Mouse (Mus musculus) stomach, embryonic 16.5 days (tissue): Measurements from ENCODE around the gene Dnajb12. TPM values are rescaled to one million over a fixed set of nuclear protein-coding genes. Genes with fewer than 3 reads are reported as not detected.

ENCODE experiments used
- ATAC-seq: fragments of 200-750 bp; cut with Nextera tagmentation; 2 replicates; pipeline ENCODE4 v1.8.0; 2017; ENCODE audit warnings: moderate number of reproducible peaks, moderate TSS enrichment; ENCODE audit not compliant: insufficient read depth, low FRiP score
- H3K27ac ChIP-seq: fragments of 300-500 bp; sonication (generic); 2 replicates; pipeline ENCODE4 v1.5.1; 2014; ENCODE audit warnings: low read length
- H3K27me3 ChIP-seq: fragments of 300-500 bp; sonication (generic); 2 replicates; pipeline ENCODE4 v1.6.1; 2014; ENCODE audit warnings: low read length, control low read depth, mixed read lengths; ENCODE audit not compliant: control insufficient read depth, insufficient read depth
- H3K36me3 ChIP-seq: fragments of 300-500 bp; sonication (generic); 2 replicates; pipeline ENCODE4 v1.6.1; 2014; ENCODE audit warnings: low read length; ENCODE audit not compliant: control insufficient read depth, insufficient read depth
- H3K4me1 ChIP-seq: fragments of 300-500 bp; sonication (generic); 2 replicates; pipeline ENCODE4 v1.6.1; 2014; ENCODE audit warnings: low read length, control low read depth, mixed read lengths; ENCODE audit not compliant: control insufficient read depth, insufficient read depth
- H3K4me2 ChIP-seq: fragments of 300-500 bp; sonication (generic); 2 replicates; pipeline ENCODE4 v1.6.1; 2014; ENCODE audit warnings: low read depth, low read length, mixed read lengths
- H3K4me3 ChIP-seq: fragments of 300-500 bp; sonication (generic); replicated peaks from 2 replicates; pipeline ENCODE4 v1.5.1; 2014; ENCODE audit warnings: mild to moderate bottlenecking, low read length
- H3K9ac ChIP-seq: fragments of 300-500 bp; sonication (generic); 2 replicates; pipeline ENCODE4 v1.6.1; 2014; ENCODE audit warnings: low read length
- H3K9me3 ChIP-seq: fragments of 300-500 bp; sonication (generic); replicated peaks from 2 replicates; pipeline ENCODE4 v1.6.1; 2016; ENCODE audit warnings: low read length, control low read depth; ENCODE audit not compliant: control insufficient read depth
- WGBS: fragments of 180-500 bp; shearing (Covaris S2); extraction: QIAGEN DNeasy Blood & Tissue Kit; methylation state at CpG from one replicate; pipeline ENCODE4 v1.1.7; 2014; 5-methylcytosine and 5-hydroxymethylcytosine counted together
- polyA plus RNA-seq: library from polyadenylated mRNA; unstranded; fragments of >200 nt; fragmentation: Nextera tagmentation; extraction: Ambion mirVana; gene quantifications from 2 replicates; pipeline ENCODE4 v1.2.1, GENCODE M21; 2015

The Dnajb12 gene
- polyA plus RNA-seq, 1 experiment from 2014 or later: 20.4 TPM

- no peak for ATAC-seq
- Histone ChIP-seq H3K4me1 (peaks cover 51% of the 10 kb centered on the region), H3K9me3 (no peaks in the 10 kb centered on the region), H3K27me3 (no peaks in the 10 kb centered on the region), H3K27ac (peak overlapping the region; percentile 96), H3K36me3 (peaks cover 14% of the 10 kb centered on the region; the same call in 1 of the 2 replicates), H3K4me2 (peak overlapping the region; percentile 39; the same call in 1 of the 2 replicates), H3K9ac (peak overlapping the region; percentile 67), H3K4me3 (no peak overlapping the region)
- WGBS: 46% methylated on average over 2 of the region's 2 CpGs
These were observed 19.6 kb downstream of the Dnajb12 start for GRCm38 (mm10) chr10:59898935-59899334.

GRCm38 (mm10) chr10:59899341-59900173 lies 20.2 kb downstream of the Dnajb12 start:
- Histone ChIP-seq H3K4me3 (0 out of 2 replicates have a peak overlapping the region, but pooled peaks have one; percentile 4), H3K9me3 (no peaks in the 10 kb centered on the region), H3K4me2 (peak overlapping the region; percentile 39), H3K4me1 (peaks cover 51% of the 10 kb centered on the region), H3K9ac (peak overlapping the region; percentile 67), H3K27me3 (no peaks in the 10 kb centered on the region), H3K27ac (peak overlapping the region; percentile 96), H3K36me3 (peaks cover 14% of the 10 kb centered on the region; the same call in 1 of the 2 replicates)
- ATAC-seq: peak; percentile 91
- WGBS: 10% methylated on average over 21 of the region's 21 CpGs

DNA sequence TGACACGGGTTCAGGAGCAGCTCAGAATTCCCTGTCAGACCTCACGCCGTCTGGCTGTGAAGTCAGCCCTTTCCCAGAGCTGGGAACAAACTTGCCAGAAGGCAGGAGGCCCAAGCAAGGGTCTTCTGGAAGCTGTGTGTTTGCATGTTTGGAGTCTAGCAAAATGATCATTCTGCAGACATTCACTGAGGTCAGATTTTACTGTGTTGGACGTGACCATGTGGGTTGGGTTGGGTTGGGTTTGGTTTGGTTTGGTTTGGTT lies 20.7 kb downstream of the Dnajb12 start:
- Histone ChIP-seq H3K9ac (peak overlapping the region; percentile 57), H3K4me3 (0 out of 2 replicates have a peak overlapping the region, but pooled peaks have one; percentile 4), H3K9me3 (no peaks in the 10 kb centered on the region), H3K27me3 (no peaks in the 10 kb centered on the region), H3K4me1 (peaks cover 51% of the 10 kb centered on the region), H3K27ac (peak overlapping the region; percentile 96), H3K36me3 (peaks cover 14% of the 10 kb centered on the region; the same call in 1 of the 2 replicates), H3K4me2 (peak overlapping the region; percentile 39)
- no peak for ATAC-seq
- WGBS: 23% methylated on average over 4 of the region's 4 CpGs

DNA sequence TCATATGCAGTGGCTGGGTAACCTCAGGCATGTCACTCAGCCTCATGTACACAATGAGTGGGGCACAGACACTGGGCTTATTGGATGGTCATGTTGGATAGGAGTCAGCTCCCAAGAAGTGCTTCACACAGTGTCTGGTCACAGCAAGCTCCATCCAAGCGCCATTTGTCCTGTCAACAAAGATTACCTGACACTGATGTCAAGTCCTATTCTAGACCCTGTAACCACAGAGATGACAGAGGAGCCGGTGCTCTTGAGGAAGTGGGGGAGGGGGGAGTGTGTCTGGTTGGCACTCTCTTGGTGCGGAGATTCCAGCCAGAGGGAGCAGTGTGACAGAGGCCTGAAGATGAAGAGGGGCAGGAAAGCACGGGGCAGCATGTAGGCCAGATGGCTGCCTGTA lies 21.6 kb downstream of the Dnajb12 start:
- Histone ChIP-seq H3K9ac (0 out of 2 replicates have a peak overlapping the region, but pooled peaks have one; percentile 29), H3K4me1 (peaks cover 51% of the 10 kb centered on the region), H3K4me2 (no peak overlapping the region), H3K27ac (peak overlapping the region; percentile 96), H3K9me3 (no peaks in the 10 kb centered on the region), H3K27me3 (no peaks in the 10 kb centered on the region), H3K36me3 (0 out of 2 replicates have a peak, but pooled peaks cover 7% of the 10 kb centered on the region), H3K4me3 (no peak overlapping the region)
- ATAC-seq: no peak
- 54% methylated on average over 4 of the region's 4 CpGs for WGBS

DNA sequence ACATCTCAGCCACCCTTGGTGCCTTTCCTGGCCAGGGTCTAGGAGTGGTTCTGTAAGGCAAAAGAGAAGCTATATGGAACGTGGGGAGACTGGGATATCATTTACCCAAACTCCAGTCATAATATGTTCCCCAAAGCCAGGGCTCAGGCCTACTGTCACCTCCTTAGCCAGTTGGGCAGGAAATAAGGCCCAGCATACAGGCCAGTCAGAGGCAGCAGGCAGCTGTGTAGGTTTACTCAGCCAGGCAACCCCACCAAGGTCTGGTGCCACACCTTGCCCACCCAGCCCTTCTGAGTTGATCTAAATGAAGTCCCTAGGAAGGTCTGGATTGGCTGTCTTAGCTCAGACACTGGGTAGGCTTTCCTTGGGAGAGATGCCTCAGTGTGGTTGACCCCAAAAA lies 22.1 kb downstream of the Dnajb12 start:
- Histone ChIP-seq H3K36me3 (0 out of 2 replicates have a peak, but pooled peaks cover 7% of the 10 kb centered on the region), H3K4me2 (no peak overlapping the region), H3K27me3 (no peaks in the 10 kb centered on the region), H3K9ac (no peak overlapping the region), H3K4me3 (no peak overlapping the region), H3K9me3 (no peaks in the 10 kb centered on the region), H3K27ac (peak overlapping the region; percentile 96; the same call in 1 of the 2 replicates), H3K4me1 (peaks cover 51% of the 10 kb centered on the region)
- ATAC-seq: no peak
- WGBS: 78% methylated on average over 1 of the region's 1 CpGs

DNA sequence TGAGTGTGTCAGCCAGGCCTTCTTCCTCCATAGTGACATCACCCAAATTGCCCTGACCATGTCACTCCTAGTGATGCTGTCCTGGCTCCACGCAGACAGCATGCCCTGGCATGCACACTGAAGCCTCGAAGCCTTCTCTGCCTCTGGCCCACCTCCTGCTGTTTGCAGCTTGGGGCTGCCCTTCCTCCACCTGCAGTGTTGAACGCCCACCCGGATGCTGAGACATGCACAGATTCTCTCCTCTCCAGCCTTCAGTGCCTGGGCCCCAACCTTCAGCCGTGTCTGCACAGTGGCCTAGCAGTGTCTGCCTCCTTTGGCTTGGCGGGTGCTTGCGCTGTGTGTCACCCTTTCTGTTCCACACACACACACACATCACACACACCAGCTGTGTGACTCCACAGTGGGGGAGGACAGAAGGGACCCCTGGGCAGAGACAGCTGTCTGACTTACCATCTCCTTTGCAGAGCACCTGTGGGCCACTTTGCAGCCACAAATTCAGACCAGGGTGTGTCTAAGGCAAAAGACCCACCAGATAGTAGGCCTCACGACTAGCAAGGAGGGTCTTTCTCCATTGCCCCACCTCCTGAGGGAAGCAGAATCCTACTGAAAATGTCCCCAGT lies 22.7 kb downstream of the Dnajb12 start:
- ATAC-seq: no peak
- H3K27ac ChIP-seq: peak overlapping the region; percentile 96
- no peak overlapping the region for H3K4me3 ChIP-seq
- 0 out of 2 replicates have a peak, but pooled peaks cover 3% of the 10 kb centered on the region for H3K36me3 ChIP-seq
- H3K9ac ChIP-seq: peak overlapping the region; percentile 49
- H3K27me3 ChIP-seq: no peaks in the 10 kb centered on the region
- H3K4me2 ChIP-seq: no peak overlapping the region
- H3K9me3 ChIP-seq: no peaks in the 10 kb centered on the region
- H3K4me1 ChIP-seq: peaks cover 52% of the 10 kb centered on the region
- 61% methylated on average over 8 of the region's 8 CpGs for WGBS

DNA sequence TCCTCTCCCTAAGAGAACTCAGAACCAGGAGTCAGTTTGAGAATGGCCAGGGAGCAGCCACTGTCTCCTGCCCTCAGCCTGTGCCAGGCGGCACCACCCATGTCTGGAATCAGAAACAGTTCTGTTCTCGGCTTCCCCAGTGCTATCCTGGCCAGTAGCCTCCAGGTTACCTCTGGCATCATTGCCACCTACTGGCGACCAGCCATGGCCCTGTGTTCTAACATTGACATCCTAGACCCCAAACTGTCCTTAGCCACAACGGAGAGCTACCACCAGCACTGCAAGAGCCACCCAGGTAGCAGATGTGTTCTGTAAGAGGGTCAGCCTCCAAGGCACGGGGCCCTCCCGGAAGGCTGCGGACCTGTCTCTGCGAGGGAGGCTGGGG lies 23.2 kb downstream of the Dnajb12 start:
- H3K4me2 ChIP-seq: no peak overlapping the region
- H3K27ac ChIP-seq: peak overlapping the region; percentile 96
- H3K27me3 ChIP-seq: no peaks in the 10 kb centered on the region
- WGBS: 47% methylated on average over 8 of the region's 8 CpGs
- H3K9ac ChIP-seq: peak overlapping the region; percentile 49
- no peak for ATAC-seq
- no peaks in the 10 kb centered on the region for H3K9me3 ChIP-seq
- 0 out of 2 replicates have a peak, but pooled peaks cover 3% of the 10 kb centered on the region for H3K36me3 ChIP-seq
- no peak overlapping the region for H3K4me3 ChIP-seq
- H3K4me1 ChIP-seq: peaks cover 57% of the 10 kb centered on the region

- no peak overlapping the region for H3K4me2 ChIP-seq
- no peak for ATAC-seq
- H3K9ac ChIP-seq: no peak overlapping the region
- H3K27ac ChIP-seq: peak overlapping the region; percentile 96
- no peaks in the 10 kb centered on the region for H3K9me3 ChIP-seq
- 38% methylated on average over 7 of the region's 7 CpGs for WGBS
- peaks cover 60% of the 10 kb centered on the region for H3K4me1 ChIP-seq
- H3K4me3 ChIP-seq: no peak overlapping the region
- H3K27me3 ChIP-seq: no peaks in the 10 kb centered on the region
- no peaks in the 10 kb centered on the region for H3K36me3 ChIP-seq
These were observed 23.8 kb downstream of the Dnajb12 start for GRCm38 (mm10) chr10:59903170-59903569.

DNA sequence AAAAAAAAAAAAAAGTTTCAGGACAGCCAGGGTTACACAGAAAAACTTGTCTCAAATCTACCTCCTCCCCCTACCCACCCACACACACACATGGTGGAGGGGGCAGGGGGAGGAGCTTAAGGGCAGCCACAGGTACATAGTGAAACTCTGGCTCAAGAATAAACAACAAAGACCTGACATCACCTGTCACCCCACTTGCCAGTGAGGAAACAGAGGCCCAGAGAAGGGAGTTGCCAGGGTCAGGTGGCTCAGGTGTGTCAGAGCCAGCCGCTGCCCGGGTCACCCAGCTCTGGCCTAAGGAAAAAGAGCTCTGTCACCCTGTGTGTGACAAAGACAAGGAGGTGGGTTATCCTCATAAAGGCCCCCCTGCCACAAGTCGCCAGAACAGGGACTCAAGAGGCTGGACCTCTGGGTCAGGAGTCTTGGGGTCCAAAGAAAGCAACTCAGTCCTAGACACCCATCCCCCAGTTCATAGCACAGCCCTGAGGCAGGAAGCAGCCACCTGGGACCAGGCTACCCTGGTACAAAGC lies 27.8 kb downstream of the Dnajb12 start:
- Histone ChIP-seq H3K4me2 (no peak overlapping the region), H3K4me1 (peaks cover 59% of the 10 kb centered on the region), H3K4me3 (no peak overlapping the region), H3K27ac (peak overlapping the region; percentile 91), H3K9ac (peak overlapping the region; percentile 63; the same call in 1 of the 2 replicates), H3K27me3 (no peaks in the 10 kb centered on the region), H3K36me3 (no peaks in the 10 kb centered on the region), H3K9me3 (no peaks in the 10 kb centered on the region)
- 37% methylated on average over 3 of the region's 3 CpGs for WGBS
- ATAC-seq: peak; percentile 31
